Mouse (Mus musculus): ENCODE measurements at regions not wholly inside any gene's neighbourhood (a gene's known extent, or its start where the extent isn't known, plus 50 kb on each side); places are given as distances from the start of the nearest gene placed in this dataset.

DNA sequence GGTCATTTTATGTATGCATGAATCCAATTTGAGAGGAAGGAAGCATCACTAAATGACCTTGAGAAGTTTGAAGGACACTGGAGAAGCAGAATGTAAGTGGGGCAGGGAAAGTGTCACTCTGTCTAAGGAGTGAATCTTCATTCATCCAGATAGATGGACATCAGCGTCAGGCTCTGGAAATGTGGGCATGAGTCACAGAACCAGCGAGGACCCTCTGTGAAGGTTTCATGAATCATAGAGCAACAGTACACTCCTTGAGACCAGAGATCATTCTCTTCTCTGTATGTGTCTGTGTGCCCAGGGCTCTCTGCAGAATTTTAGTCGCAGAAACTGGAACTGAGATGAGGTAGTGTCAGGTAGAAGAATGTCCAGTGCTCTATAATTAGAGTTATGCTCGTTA, 62.4 kb upstream of the Lypd6 start:
- no peak for ATAC-seq (ENCODE audit: low FRiP score)
- WGBS: 91% methylated on average over 4 of the region's 4 CpGs

DNA sequence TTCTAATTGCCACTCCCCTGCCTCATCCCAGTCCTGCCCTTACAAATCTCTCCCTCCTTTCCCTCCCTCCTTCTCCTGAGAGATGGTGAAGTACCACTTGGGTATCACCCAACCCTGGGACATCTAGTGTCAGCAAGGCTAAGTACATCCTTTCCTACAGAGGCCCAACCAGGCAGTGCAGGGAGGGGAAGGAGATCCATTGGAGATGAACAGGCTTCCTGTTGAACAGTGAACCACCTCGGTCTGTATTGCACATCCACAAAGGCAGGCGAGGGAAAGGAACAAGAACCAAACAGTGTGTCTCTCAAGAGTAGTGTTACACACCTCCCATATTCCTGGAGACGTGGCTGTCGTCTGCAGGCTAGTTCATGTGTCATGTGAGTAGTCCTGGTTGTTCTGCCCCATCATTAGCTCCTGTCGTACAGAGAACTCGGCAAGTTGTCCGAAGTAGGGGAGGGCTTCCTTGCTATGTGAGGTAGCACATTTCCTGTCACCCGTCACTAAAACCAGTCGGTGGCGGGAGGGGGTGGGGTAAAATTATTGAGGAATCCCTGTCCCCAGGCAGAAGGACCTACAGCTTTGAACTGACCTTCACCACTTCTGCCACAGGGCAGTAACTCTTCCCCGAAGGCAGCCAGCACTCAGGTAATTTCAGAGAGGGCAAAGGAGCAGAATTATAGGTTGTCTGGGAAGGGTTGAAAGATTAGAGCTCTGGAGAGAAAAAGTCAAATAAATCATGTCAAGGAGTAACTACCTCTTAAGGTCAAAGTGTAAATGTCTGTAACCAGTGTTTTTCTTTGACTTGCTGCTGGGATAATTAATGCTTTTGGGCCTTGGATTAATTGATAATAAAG, 61.3 kb upstream of the Lypd6 start:
- H3K9me3 ChIP-seq (ENCODE audit: low read length): no peaks in the 10 kb centered on the region
- no peak overlapping the region for H3K4me2 ChIP-seq (ENCODE audit: low read depth, low read length, poor library complexity, severe bottlenecking)
- H3K27ac ChIP-seq (ENCODE audit: low read depth, low read length): no peak overlapping the region
- no peak overlapping the region for H3K4me3 ChIP-seq (ENCODE audit: low read depth, low read length)
- H3K9ac ChIP-seq (replicated peaks; ENCODE audit: low read length, poor library complexity, severe bottlenecking): no peak overlapping the region
- no peaks in the 10 kb centered on the region for H3K4me1 ChIP-seq (ENCODE audit: insufficient read depth, low read length)
- ATAC-seq (ENCODE audit: low FRiP score) (no peak), DNase-seq (ENCODE audit: low spot score) (no peak)
- no peaks in the 10 kb centered on the region for H3K27me3 ChIP-seq (ENCODE audit: insufficient read depth, low read length)
- TF ChIP-seq CTCF (IDR thresholded peaks at IDR 0.05): no peak
- H3K36me3 ChIP-seq (ENCODE audit: insufficient read depth, low read length): no peaks in the 10 kb centered on the region
- 81% methylated on average over 11 of the region's 11 CpGs for WGBS

More for the DNA sequence above, 62.4 kb upstream of the Lypd6 start:
- Histone ChIP-seq H3K9ac (replicated peaks; ENCODE audit: low read length, poor library complexity, severe bottlenecking) (no peak overlapping the region), H3K4me2 (ENCODE audit: low read depth, low read length, poor library complexity, severe bottlenecking) (no peak overlapping the region), H3K27ac (ENCODE audit: low read depth, low read length) (no peak overlapping the region), H3K4me1 (ENCODE audit: insufficient read depth, low read length) (no peaks in the 10 kb centered on the region), H3K4me3 (ENCODE audit: low read depth, low read length) (no peak overlapping the region), H3K9me3 (ENCODE audit: low read length) (no peaks in the 10 kb centered on the region), H3K27me3 (ENCODE audit: insufficient read depth, low read length) (no peaks in the 10 kb centered on the region), H3K36me3 (ENCODE audit: insufficient read depth, low read length) (no peaks in the 10 kb centered on the region)
- TF ChIP-seq CTCF (IDR thresholded peaks at IDR 0.05): no peak
- DNase-seq (ENCODE audit: low spot score): no peak

DNA sequence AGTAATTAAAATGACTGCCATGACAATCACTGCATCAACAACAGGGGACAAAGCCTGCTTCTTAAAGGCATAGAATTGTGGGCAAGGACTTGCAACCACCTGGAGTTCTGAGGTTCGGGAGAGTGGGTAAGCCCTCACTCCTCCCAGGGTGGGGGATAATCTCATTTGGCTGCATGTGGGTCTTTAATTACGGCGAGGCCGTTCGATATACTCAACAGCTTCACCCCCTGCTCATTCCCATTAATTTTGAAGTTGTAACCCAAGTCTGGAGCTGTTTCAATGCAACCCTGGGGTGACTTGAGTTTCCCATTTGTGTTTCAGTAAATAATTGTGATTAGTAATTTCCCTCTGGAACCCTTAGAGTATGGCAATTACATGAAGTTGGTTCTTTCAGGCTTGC, 57.9 kb upstream of the Lypd6 start:
- TF ChIP-seq CTCF (IDR thresholded peaks at IDR 0.05): no peak
- Histone ChIP-seq H3K27ac (ENCODE audit: low read depth, low read length) (no peak overlapping the region), H3K9me3 (ENCODE audit: low read length) (no peaks in the 10 kb centered on the region), H3K27me3 (ENCODE audit: insufficient read depth, low read length) (no peaks in the 10 kb centered on the region), H3K4me3 (ENCODE audit: low read depth, low read length) (no peak overlapping the region), H3K36me3 (ENCODE audit: insufficient read depth, low read length) (no peaks in the 10 kb centered on the region), H3K9ac (replicated peaks; ENCODE audit: low read length, poor library complexity, severe bottlenecking) (no peak overlapping the region), H3K4me2 (ENCODE audit: low read depth, low read length, poor library complexity, severe bottlenecking) (no peak overlapping the region), H3K4me1 (ENCODE audit: insufficient read depth, low read length) (no peaks in the 10 kb centered on the region)
- no peak for ATAC-seq (ENCODE audit: low FRiP score)
- 38% methylated on average over 5 of the region's 5 CpGs for WGBS
- peak; percentile 13 for DNase-seq (ENCODE audit: low spot score)

DNA sequence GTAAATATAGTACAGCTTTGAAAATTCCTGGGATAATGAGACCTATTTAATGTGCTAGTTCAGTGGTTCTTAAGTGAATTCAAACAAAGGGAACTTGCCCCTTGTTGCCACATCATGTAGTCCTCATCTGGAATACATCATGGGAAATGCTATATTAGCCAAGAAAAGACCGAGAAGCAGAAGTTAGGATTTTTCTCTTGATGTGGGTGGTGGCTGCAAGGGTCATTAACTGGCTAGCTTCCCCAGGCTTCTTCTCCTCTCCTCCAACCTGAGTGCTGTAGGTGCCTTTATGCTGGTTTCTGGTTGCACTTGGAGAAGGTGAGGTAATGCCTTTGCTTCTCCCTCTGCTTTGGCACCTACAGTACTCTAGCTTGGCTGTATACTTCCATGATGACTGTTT, 55.8 kb upstream of the Lypd6 start:
- Histone ChIP-seq H3K4me3 (ENCODE audit: low read depth, low read length) (no peak overlapping the region), H3K9me3 (ENCODE audit: low read length) (no peaks in the 10 kb centered on the region), H3K4me1 (ENCODE audit: insufficient read depth, low read length) (no peaks in the 10 kb centered on the region), H3K27me3 (ENCODE audit: insufficient read depth, low read length) (no peaks in the 10 kb centered on the region), H3K4me2 (ENCODE audit: low read depth, low read length, poor library complexity, severe bottlenecking) (no peak overlapping the region), H3K27ac (ENCODE audit: low read depth, low read length) (no peak overlapping the region), H3K9ac (replicated peaks; ENCODE audit: low read length, poor library complexity, severe bottlenecking) (no peak overlapping the region), H3K36me3 (ENCODE audit: insufficient read depth, low read length) (no peaks in the 10 kb centered on the region)
- DNase-seq (ENCODE audit: low spot score) (no peak), ATAC-seq (ENCODE audit: low FRiP score) (no peak)
- 74% methylated on average over 1 of the region's 1 CpGs for WGBS
- no peak for TF ChIP-seq CTCF (IDR thresholded peaks at IDR 0.05)

DNA sequence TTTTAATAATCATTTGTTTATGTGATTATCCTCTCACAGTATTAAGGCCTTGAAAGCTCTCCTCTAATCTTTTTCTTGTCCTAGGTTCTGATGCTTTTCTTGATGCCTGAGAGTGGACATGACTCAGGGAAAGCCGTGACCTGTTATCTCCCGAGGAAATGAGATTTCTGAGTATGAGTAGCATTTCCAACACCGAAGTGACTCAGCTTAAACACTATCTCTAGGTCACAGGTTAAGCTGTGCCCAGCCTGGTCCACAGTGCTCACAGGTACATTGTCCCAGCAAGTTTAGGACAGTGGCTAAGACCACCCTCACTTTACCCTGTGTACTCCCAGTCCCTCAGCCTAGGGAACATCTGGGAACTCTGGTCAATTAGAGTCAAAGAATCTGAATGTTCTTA, 53.9 kb upstream of the Lypd6 start:
- Histone ChIP-seq H3K4me1 (ENCODE audit: insufficient read depth, low read length) (no peaks in the 10 kb centered on the region), H3K27me3 (ENCODE audit: insufficient read depth, low read length) (no peaks in the 10 kb centered on the region), H3K4me3 (ENCODE audit: low read depth, low read length) (no peak overlapping the region), H3K27ac (ENCODE audit: low read depth, low read length) (no peak overlapping the region), H3K4me2 (ENCODE audit: low read depth, low read length, poor library complexity, severe bottlenecking) (no peak overlapping the region), H3K9ac (replicated peaks; ENCODE audit: low read length, poor library complexity, severe bottlenecking) (no peak overlapping the region), H3K9me3 (ENCODE audit: low read length) (no peaks in the 10 kb centered on the region), H3K36me3 (ENCODE audit: insufficient read depth, low read length) (no peaks in the 10 kb centered on the region)
- 86% methylated on average over 3 of the region's 3 CpGs for WGBS
- TF ChIP-seq CTCF (IDR thresholded peaks at IDR 0.05): no peak
- DNase-seq (ENCODE audit: low spot score) (no peak), ATAC-seq (ENCODE audit: low FRiP score) (no peak)

DNA sequence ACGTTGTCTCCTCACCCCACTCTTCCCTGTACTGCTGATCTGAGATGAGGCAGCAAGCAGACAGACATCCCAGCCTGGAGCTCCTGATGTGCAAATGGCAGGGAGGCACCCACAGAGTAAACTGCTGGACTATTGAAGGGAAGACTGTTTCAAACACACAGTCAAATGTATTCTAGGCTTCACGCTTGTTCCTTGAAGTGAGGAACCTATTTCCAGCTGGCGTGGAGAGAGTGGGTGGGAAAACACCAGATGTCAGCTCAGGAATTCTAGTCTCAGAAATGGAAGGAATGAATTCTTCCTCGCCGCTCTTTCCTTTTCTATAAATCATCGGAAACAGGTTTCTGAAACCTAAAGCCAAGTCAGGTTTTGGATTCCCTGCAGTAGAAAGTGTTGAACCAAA, 53.0 kb upstream of the Lypd6 start:
- Histone ChIP-seq H3K9ac (replicated peaks; ENCODE audit: low read length, poor library complexity, severe bottlenecking) (no peak overlapping the region), H3K4me1 (ENCODE audit: insufficient read depth, low read length) (no peaks in the 10 kb centered on the region), H3K27ac (ENCODE audit: low read depth, low read length) (no peak overlapping the region), H3K4me2 (ENCODE audit: low read depth, low read length, poor library complexity, severe bottlenecking) (no peak overlapping the region), H3K36me3 (ENCODE audit: insufficient read depth, low read length) (no peaks in the 10 kb centered on the region), H3K9me3 (ENCODE audit: low read length) (no peaks in the 10 kb centered on the region), H3K27me3 (ENCODE audit: insufficient read depth, low read length) (no peaks in the 10 kb centered on the region), H3K4me3 (ENCODE audit: low read depth, low read length) (no peak overlapping the region)
- DNase-seq (ENCODE audit: low spot score) (no peak), ATAC-seq (ENCODE audit: low FRiP score) (no peak)
- 90% methylated on average over 6 of the region's 6 CpGs for WGBS
- TF ChIP-seq CTCF (IDR thresholded peaks at IDR 0.05): no peak

All from midbrain, postnatal 0 days (tissue).